Mouse (Mus musculus) bone marrow, adult 2 months (tissue): Measurements from ENCODE around the gene Col25a1.

Source experiments
- CTCF ChIP-seq: fragments of 200-500 bp; IDR thresholded peaks from 2 replicates; pipeline ENCODE4 v1.5.1; 2011; ENCODE audit warnings: low read length, control low read depth; ENCODE audit not compliant: control insufficient read depth, insufficient read depth
- POLR2A ChIP-seq: fragments of 200-500 bp; IDR thresholded peaks from 2 replicates; pipeline ENCODE4 v1.6.1; 2011; ENCODE audit warnings: low read depth, mild to moderate bottlenecking, control low read depth, low read length, borderline replicate concordance; ENCODE audit not compliant: control insufficient read depth

- TF ChIP-seq CTCF = no peak
- no peak for TF ChIP-seq POLR2A
These were observed 265.3 kb downstream of the Col25a1 start for GRCm38 (mm10) chr3:130396636-130397035.
